Mouse (Mus musculus) spleen, postnatal 36 days (tissue): ENCODE data around the gene Kcnk10.

Experiments used
- DNase-seq, 2 experiments: peaks; one replicate each; pipeline ENCODE4 v3.0.0; 2022; ENCODE audit warnings: low spot score in 2 of 2, mixed read lengths in 1 of 2

Kcnk10 gene

DNA sequence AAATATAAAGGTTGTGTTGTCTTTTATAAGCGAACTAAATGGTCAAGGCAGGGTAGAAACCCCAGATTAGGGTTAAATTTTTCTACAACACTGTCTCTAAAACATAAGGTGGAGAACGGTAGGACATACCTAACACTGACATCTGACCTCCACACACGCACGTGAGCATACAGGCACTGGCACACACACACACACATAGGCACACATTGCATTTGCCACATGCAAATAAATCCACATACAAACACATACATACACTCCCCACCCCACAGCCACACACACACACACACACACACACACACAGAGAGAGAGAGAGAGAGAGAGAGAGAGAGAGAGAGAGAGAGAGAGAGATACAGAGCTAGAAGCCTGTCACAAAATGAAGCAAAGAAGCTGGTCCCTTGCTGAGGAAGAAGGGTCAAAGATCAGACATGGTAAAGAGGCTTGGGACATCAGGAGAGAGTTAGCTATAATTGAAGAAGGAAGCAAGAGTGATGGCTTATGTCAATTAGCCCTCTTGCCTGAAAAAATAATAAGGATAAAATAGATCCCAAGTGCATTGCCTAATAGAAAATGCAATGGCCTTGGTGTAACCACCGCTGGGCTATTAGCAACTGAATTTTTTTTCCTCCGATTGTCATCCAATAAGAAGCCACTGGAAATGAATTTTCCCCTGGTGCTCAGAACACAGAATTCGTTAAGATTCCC is 58.1 kb downstream of the Kcnk10 start:
- no peak for DNase-seq

GRCm38 (mm10) chr12:98505601-98506000 is 72.5 kb downstream of the Kcnk10 start:
- DNase-seq: no peak

DNA sequence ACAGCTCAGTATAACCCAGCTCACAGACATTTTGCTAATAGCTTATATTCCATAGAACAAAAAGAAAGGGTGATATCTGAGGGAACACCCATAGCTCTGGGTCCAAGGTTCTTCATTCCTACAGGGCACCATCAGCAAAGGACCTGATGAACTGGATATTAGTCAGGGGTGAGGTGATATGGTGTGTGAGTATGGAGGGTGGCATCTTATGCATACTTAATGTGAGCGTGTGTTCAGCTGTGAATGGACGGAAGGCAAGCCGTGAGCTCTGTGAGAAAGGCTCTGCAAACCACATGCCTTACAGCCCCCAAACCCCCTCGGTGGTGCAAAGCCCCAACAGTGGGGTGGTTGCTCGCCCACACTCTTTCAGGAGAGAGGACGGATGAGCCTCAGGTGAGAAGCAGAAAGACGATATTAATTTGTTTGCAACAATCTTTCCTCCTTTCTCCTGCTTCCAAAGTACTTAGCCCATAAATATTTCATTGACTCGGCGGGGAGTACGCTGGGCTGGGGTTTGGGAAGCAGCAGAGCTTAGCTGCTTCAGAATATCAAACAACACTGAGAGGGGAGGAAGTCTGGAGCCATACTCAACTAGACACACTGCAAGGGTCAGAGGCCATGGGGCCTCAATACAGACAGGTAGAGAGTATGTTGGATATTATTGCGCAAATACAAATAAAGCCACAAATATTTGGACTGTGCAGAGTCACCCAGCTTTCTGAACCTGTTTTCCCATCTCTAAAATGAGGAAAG is 76.4 kb downstream of the Kcnk10 start:
- DNase-seq: no peak

GRCm38 (mm10) chr12:98501045-98501444 is 77.1 kb downstream of the Kcnk10 start:
- no peak for DNase-seq

DNA sequence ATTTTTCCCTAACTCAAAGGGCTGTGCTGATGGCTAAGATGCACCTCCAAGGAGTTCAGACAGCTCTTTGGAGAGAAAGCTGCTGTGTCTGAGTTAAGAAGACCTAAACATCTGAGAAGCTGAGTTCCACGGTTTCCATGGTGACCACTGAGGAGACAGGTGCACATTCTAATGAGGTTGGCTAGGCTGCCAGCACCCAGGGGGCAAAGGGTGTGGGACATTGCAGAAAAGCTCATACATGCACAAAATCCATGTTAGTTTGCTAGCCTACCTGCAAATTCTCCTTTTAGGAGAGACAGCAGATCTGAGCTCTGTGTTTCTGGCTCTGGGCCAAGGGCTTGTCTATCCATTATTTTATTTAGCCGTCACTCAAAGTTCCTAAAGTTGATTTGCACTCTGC is 96.7 kb downstream of the Kcnk10 start:
- no peak for DNase-seq

- DNase-seq: no peak
These were observed 97.1 kb downstream of the Kcnk10 start for GRCm38 (mm10) chr12:98481048-98481447.

DNA sequence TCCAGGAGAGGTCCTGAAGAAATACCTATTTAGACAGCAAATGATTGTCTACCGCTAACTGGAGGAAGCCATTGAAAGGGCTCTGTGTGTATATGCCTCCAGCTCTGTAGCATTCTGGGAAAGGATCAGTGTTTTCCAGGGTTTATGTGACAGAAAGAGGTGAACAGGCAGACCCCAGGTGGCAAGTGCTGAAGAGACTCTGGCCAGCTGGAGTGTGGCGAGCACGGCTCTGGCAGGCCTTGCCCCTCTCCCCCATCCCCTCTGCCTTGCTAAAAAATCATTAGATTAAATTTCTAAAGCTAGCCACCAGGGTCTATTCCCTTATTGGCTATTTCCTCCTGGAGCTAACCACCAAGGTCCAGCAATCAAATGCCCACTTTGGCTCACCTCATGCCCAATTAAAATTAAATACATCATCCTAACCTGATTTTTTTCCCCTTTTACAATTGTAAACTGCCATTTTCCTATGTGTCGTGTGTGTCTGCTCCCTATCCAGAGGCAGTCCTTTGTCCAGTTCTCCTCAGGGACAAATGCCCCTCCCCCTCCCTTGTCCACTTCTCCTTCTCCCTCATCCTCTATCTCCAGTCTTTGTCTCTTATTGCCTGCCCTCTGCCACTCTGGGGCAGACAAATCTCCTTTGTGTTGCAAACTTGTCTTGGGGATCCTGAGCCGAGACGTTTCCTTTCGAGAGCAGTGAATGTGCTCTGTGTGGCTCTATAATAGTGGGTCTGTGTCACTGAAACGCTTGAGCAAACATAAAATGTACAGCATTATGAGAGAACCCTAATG is 100.2 kb downstream of the Kcnk10 start:
- DNase-seq: no peak

DNA sequence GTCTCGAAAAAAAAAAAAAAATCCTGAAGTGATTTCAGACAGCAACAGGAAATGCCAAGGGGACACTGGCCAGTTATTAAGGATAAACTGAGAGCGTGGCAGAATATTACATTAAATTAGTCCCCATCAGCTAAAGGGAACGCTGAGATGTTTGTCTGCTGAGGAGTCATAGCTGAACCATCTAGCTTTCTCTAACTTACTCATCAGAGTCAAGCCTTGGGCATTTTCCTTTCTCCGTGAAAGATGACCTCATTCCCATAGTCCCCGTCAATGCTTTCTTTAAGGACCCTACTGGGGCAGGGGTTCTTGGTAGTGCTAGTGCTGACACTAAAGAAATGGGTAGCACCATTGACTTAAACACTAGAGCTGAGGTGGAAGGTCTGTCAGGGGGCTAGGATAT is 106.9 kb downstream of the Kcnk10 start:
- DNase-seq: no peak

- no peak for DNase-seq
These were observed 108.0 kb downstream of the Kcnk10 start for GRCm38 (mm10) chr12:98470097-98470496.

GRCm38 (mm10) chr12:98467793-98468192 is 110.3 kb downstream of the Kcnk10 start:
- no peak for DNase-seq

DNA sequence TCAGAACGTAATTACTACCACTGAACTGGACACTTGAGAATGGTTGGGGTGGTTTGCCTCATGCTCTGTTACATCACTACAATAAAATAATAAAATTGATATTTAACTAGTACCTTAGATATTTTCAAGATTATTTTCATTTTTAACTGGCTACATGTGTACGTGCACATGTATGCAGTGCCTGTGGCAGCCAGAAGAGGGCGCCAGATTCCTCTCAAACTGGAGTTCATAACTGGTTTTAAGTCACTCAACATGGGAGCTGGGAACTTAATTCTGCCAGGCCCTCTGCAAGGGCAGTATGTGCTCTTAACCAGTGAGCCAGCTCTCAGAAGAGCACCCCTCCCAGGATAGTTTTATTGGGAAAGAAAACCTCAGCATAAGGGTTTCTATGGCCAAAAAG is 118.2 kb downstream of the Kcnk10 start:
- DNase-seq: peak; percentile 6 to 18

- no peak for DNase-seq
These were observed 119.2 kb downstream of the Kcnk10 start for GRCm38 (mm10) chr12:98458944-98459343.

DNA sequence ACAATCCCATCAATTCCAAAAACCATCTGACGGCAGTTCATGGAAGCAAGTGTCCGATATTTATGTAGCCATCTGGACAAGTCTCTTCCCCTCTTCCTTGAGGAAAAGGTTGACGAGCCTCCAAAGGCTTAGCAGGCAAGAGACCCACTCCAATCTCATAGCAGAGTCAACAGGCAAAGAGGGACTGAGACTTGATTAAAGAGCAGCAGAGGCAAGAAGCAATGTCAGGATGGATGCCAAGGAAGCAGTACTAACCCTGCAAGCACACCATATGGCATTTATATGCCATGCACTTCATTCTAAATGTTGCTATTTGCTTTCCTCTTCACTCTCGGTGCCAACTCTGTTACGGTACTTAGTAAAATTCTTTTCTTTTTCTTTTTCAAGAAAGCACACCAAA is 119.6 kb downstream of the Kcnk10 start:
- no peak for DNase-seq

DNA sequence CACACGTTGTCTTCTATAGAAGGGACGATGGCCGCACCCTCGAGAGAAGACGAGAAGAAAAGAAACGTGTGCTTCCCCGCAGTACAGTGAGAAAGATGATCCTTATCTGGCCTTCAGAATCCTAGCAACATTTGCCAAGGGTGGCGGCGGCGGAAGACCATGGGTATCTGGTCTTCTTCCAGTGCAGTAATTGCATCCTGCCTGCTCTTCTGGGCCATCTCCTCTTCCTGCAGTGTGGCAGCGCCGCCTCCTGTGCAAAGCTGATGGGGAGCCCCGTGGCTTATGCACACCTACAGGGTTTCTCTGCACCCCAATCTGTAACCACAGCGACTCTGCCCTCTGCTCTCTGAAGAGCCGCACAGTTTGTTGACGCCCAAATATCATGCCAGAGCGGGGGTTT is 124.9 kb downstream of the Kcnk10 start:
- no peak for DNase-seq

GRCm38 (mm10) chr12:98452646-98453045 is 125.5 kb downstream of the Kcnk10 start:
- DNase-seq: no peak

- no peak for DNase-seq
These were observed 132.5 kb downstream of the Kcnk10 start for GRCm38 (mm10) chr12:98445637-98446036.

- DNase-seq: no peak
These were observed 133.2 kb downstream of the Kcnk10 start for GRCm38 (mm10) chr12:98444860-98445259.

DNA sequence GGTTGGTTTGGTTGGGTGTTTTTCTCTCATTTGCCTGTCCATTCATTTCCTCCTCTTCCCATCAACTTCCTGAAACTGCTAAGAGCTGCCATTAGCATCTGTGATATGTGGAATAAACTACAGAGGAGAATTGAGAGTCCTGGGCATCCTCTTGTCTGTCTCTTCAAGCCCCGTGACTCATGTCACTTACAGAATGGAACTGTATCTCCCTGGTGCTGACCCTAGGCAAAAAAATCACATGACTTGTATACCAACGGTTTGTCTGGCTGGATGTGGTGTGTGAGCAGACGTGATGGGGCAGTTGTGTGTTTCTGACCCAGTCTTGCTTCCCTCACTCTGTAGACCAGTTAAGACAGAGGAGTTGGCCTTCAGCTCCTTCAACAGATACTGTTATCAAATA is 134.4 kb downstream of the Kcnk10 start:
- DNase-seq: no peak

DNA sequence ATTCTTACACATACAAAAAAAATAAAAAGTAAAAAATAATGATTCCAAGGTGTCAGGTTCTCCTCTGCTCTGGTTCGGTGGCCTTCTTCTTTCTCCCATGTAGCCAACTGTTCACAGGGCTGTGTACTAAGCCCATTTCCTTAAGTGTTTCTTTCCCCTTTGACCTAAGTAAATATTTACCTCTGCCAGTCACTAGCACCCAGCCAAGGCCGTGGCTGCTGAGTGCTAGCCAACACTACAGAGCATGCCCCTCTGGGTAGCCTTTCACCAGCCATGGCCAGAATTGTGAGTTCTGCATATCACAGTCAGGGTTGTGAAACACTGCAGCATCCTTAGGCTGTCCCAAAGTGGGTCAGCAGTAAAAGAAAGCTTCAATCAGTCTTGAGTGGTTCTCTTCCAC is 140.0 kb downstream of the Kcnk10 start:
- no peak for DNase-seq

DNA sequence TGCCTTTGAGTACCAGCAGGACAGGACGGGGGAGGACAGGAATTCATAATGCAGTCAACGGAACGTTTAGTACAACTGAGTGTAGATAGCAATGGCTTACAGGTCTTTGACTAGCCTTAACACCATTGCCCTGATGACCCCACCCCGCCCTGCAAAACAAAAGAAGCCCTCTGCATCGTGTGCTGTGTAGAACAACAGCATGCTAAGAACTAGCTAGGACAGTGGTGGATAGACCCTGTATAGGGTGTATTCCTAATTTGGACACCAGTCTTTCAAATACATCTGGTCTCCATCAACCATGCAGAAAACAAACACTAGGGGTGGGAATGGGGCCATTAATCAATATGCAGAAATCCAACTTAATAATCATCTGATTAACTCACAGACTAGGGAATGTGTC is 147.4 kb downstream of the Kcnk10 start:
- no peak for DNase-seq

DNA sequence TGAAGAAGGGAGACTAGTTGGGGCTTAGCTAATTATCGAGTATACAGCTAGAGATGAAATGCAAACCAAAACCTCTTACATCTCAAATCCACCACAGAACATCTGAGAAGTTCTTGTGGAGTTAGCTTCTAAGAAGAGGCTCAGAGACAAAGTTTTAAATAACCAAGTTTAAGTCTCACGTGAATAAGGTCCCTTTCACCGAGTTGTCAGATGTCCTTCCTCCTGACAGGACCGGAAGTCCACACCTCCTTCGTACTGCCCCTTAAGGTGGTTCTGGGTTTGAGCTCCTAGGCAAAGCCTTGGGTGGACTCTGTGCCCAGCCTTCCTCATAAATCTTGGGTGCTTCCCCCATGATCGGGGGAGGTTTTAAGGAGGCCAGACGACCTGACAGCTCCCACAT is 156.8 kb downstream of the Kcnk10 start:
- DNase-seq: no peak

- no peak for DNase-seq
These were observed 158.3 kb downstream of the Kcnk10 start for GRCm38 (mm10) chr12:98419849-98420248.

GRCm38 (mm10) chr12:98409580-98409979 is 168.5 kb downstream of the Kcnk10 start:
- no peak for DNase-seq
